Mouse (Mus musculus) embryonic fibroblast, embryonic 13.5 days (primary cell): ENCODE measurements at regions not wholly inside any gene's neighbourhood (a gene's known extent, or its start where the extent isn't known, plus 50 kb on each side); places are given as distances from the start of the nearest gene placed in this dataset.

Experiments used
- CTCF ChIP-seq: IDR thresholded peaks from 2 replicates; pipeline ENCODE4 v1.5.1; 2011; ENCODE audit warnings: mild to moderate bottlenecking, control low read depth, low read length, moderate library complexity, borderline replicate concordance; ENCODE audit not compliant: insufficient read depth
- POLR2A ChIP-seq: IDR thresholded peaks from 2 replicates; pipeline ENCODE4 v1.6.1; 2011; ENCODE audit warnings: low read depth, mild to moderate bottlenecking, control low read depth, low read length, moderate library complexity

- TF ChIP-seq CTCF (no peak), POLR2A (no peak)
Observed at GRCm38 (mm10) chr2:46652616-46653015, 1535.4 kb upstream of the Zeb2 start.
